Mouse (Mus musculus): ENCODE measurements around the gene Srsf7. TPM values are rescaled to one million over a fixed set of nuclear protein-coding genes. Genes with fewer than 3 reads are reported as not detected.

Gene Srsf7
- polyA plus RNA-seq (2014; fragmentation: Nextera tagmentation; extraction: Ambion mirVana): 459 and 531 TPM in 2 replicates

- Histone ChIP-seq H3K36me3 (ENCODE audit: control insufficient read depth, insufficient read depth, low read length) (peaks cover 30% of the 10 kb centered on the region), H3K27me3 (ENCODE audit: control insufficient read depth, insufficient read depth, low read length) (no peaks in the 10 kb centered on the region), H3K9me3 (ENCODE audit: control insufficient read depth, low read length) (no peaks in the 10 kb centered on the region), H3K4me3 (replicated peaks; ENCODE audit: low read depth, low read length) (peak within 1 kb of the TSS; percentile 89), H3K27ac (replicated peaks; ENCODE audit: low read depth, low read length) (peak within 1 kb of the TSS; percentile 99), H3K4me2 (ENCODE audit: low read length) (peak within 1 kb of the TSS; percentile 93), H3K9ac (replicated peaks; ENCODE audit: low read length) (peak within 1 kb of the TSS; percentile 98), H3K4me1 (ENCODE audit: control insufficient read depth, insufficient read depth, low read length) (peaks cover 9% of the 10 kb centered on the region)
- ATAC-seq (ENCODE audit: low FRiP score, low TSS enrichment): peak; percentile 93
- under 1% methylated on average over 93 of the region's 95 CpGs for WGBS
- DNase-seq: peak; percentile 100
Measured at GRCm38 (mm10) chr17:80206671-80207581, at the start of gene Srsf7, which contains the start of gene Ttc39d. Gene Srsf7 (minus strand): TSS chr17:80207307. Gene Ttc39d (plus strand): TSS chr17:80207460.

- Histone ChIP-seq H3K9me3 (ENCODE audit: control insufficient read depth, low read length) (no peaks in the 10 kb centered on the region), H3K4me2 (ENCODE audit: low read length) (no peak overlapping the region), H3K27ac (replicated peaks; ENCODE audit: low read depth, low read length) (no peak overlapping the region), H3K4me1 (ENCODE audit: control insufficient read depth, insufficient read depth, low read length) (no peaks in the 10 kb centered on the region), H3K36me3 (ENCODE audit: control insufficient read depth, insufficient read depth, low read length) (peaks cover 97% of the 10 kb centered on the region), H3K27me3 (ENCODE audit: control insufficient read depth, insufficient read depth, low read length) (no peaks in the 10 kb centered on the region), H3K4me3 (replicated peaks; ENCODE audit: low read depth, low read length) (no peak overlapping the region), H3K9ac (replicated peaks; ENCODE audit: low read length) (no peak overlapping the region)
- DNase-seq (no peak), ATAC-seq (ENCODE audit: low FRiP score, low TSS enrichment) (no peak)
- 80% methylated on average over 13 of the region's 13 CpGs for WGBS
Measured at GRCm38 (mm10) chr17:80255208-80255607, 48.1 kb upstream of the Srsf7 start.

- Histone ChIP-seq H3K4me2 (ENCODE audit: low read length) (no peak overlapping the region), H3K9me3 (ENCODE audit: control insufficient read depth, low read length) (no peaks in the 10 kb centered on the region), H3K9ac (replicated peaks; ENCODE audit: low read length) (no peak overlapping the region), H3K4me1 (ENCODE audit: control insufficient read depth, insufficient read depth, low read length) (no peaks in the 10 kb centered on the region), H3K4me3 (replicated peaks; ENCODE audit: low read depth, low read length) (no peak overlapping the region), H3K27ac (replicated peaks; ENCODE audit: low read depth, low read length) (no peak overlapping the region), H3K27me3 (ENCODE audit: control insufficient read depth, insufficient read depth, low read length) (no peaks in the 10 kb centered on the region), H3K36me3 (ENCODE audit: control insufficient read depth, insufficient read depth, low read length) (peaks cover 97% of the 10 kb centered on the region)
- 95% methylated on average over 5 of the region's 5 CpGs for WGBS
- DNase-seq: no peak
- ATAC-seq (ENCODE audit: low FRiP score, low TSS enrichment): no peak
Measured at GRCm38 (mm10) chr17:80254421-80254820, 47.3 kb upstream of the Srsf7 start.

- ATAC-seq (ENCODE audit: low FRiP score, low TSS enrichment) (no peak), DNase-seq (no peak)
- H3K9ac ChIP-seq (replicated peaks; ENCODE audit: low read length): no peak overlapping the region
- no peaks in the 10 kb centered on the region for H3K27me3 ChIP-seq (ENCODE audit: control insufficient read depth, insufficient read depth, low read length)
- H3K4me1 ChIP-seq (ENCODE audit: control insufficient read depth, insufficient read depth, low read length): no peaks in the 10 kb centered on the region
- H3K4me3 ChIP-seq (replicated peaks; ENCODE audit: low read depth, low read length): no peak overlapping the region
- H3K4me2 ChIP-seq (ENCODE audit: low read length): no peak overlapping the region
- H3K9me3 ChIP-seq (ENCODE audit: control insufficient read depth, low read length): no peaks in the 10 kb centered on the region
- peaks cover 98% of the 10 kb centered on the region for H3K36me3 ChIP-seq (ENCODE audit: control insufficient read depth, insufficient read depth, low read length)
- WGBS: 75% methylated on average over 13 of the region's 13 CpGs
- no peak overlapping the region for H3K27ac ChIP-seq (replicated peaks; ENCODE audit: low read depth, low read length)
Measured at GRCm38 (mm10) chr17:80252757-80253525, 45.8 kb upstream of the Srsf7 start.

GRCm38 (mm10) chr17:80243116-80243515 lies 36.0 kb upstream of the Srsf7 start:
- peaks cover 97% of the 10 kb centered on the region for H3K36me3 ChIP-seq (ENCODE audit: control insufficient read depth, insufficient read depth, low read length)
- H3K27me3 ChIP-seq (ENCODE audit: control insufficient read depth, insufficient read depth, low read length): no peaks in the 10 kb centered on the region
- ATAC-seq (ENCODE audit: low FRiP score, low TSS enrichment) (no peak), DNase-seq (no peak)
- H3K27ac ChIP-seq (replicated peaks; ENCODE audit: low read depth, low read length): no peak overlapping the region
- H3K9ac ChIP-seq (replicated peaks; ENCODE audit: low read length): no peak overlapping the region
- 80% methylated on average over 13 of the region's 13 CpGs for WGBS
- H3K4me2 ChIP-seq (ENCODE audit: low read length): no peak overlapping the region
- no peaks in the 10 kb centered on the region for H3K9me3 ChIP-seq (ENCODE audit: control insufficient read depth, low read length)
- no peaks in the 10 kb centered on the region for H3K4me1 ChIP-seq (ENCODE audit: control insufficient read depth, insufficient read depth, low read length)
- no peak overlapping the region for H3K4me3 ChIP-seq (replicated peaks; ENCODE audit: low read depth, low read length)

- H3K27ac ChIP-seq (replicated peaks; ENCODE audit: low read depth, low read length): no peak overlapping the region
- 93% methylated on average over 9 of the region's 9 CpGs for WGBS
Measured at GRCm38 (mm10) chr17:80241594-80241993, 34.5 kb upstream of the Srsf7 start.

GRCm38 (mm10) chr17:80237475-80237874 lies 30.4 kb upstream of the Srsf7 start:
- no peaks in the 10 kb centered on the region for H3K27me3 ChIP-seq (ENCODE audit: control insufficient read depth, insufficient read depth, low read length)
- H3K9me3 ChIP-seq (ENCODE audit: control insufficient read depth, low read length): no peaks in the 10 kb centered on the region
- no peak for ATAC-seq (ENCODE audit: low FRiP score, low TSS enrichment)
- no peaks in the 10 kb centered on the region for H3K4me1 ChIP-seq (ENCODE audit: control insufficient read depth, insufficient read depth, low read length)
- peaks cover 69% of the 10 kb centered on the region for H3K36me3 ChIP-seq (ENCODE audit: control insufficient read depth, insufficient read depth, low read length)
- 93% methylated on average over 5 of the region's 5 CpGs for WGBS
- DNase-seq: no peak
- H3K27ac ChIP-seq (replicated peaks; ENCODE audit: low read depth, low read length): no peak overlapping the region
- H3K9ac ChIP-seq (replicated peaks; ENCODE audit: low read length): no peak overlapping the region
- no peak overlapping the region for H3K4me2 ChIP-seq (ENCODE audit: low read length)
- no peak overlapping the region for H3K4me3 ChIP-seq (replicated peaks; ENCODE audit: low read depth, low read length)

More at GRCm38 (mm10) chr17:80241594-80241993, 34.5 kb upstream of the Srsf7 start:
- Histone ChIP-seq H3K9ac (replicated peaks; ENCODE audit: low read length) (no peak overlapping the region), H3K4me3 (replicated peaks; ENCODE audit: low read depth, low read length) (no peak overlapping the region), H3K9me3 (ENCODE audit: control insufficient read depth, low read length) (no peaks in the 10 kb centered on the region), H3K4me2 (ENCODE audit: low read length) (no peak overlapping the region), H3K4me1 (ENCODE audit: control insufficient read depth, insufficient read depth, low read length) (no peaks in the 10 kb centered on the region), H3K36me3 (ENCODE audit: control insufficient read depth, insufficient read depth, low read length) (peaks cover 95% of the 10 kb centered on the region), H3K27me3 (ENCODE audit: control insufficient read depth, insufficient read depth, low read length) (no peaks in the 10 kb centered on the region)
- ATAC-seq (ENCODE audit: low FRiP score, low TSS enrichment) (no peak), DNase-seq (no peak)

GRCm38 (mm10) chr17:80236805-80237204 lies 29.7 kb upstream of the Srsf7 start:
- Histone ChIP-seq H3K36me3 (ENCODE audit: control insufficient read depth, insufficient read depth, low read length) (peaks cover 62% of the 10 kb centered on the region), H3K27ac (replicated peaks; ENCODE audit: low read depth, low read length) (no peak overlapping the region), H3K4me1 (ENCODE audit: control insufficient read depth, insufficient read depth, low read length) (no peaks in the 10 kb centered on the region), H3K9ac (replicated peaks; ENCODE audit: low read length) (no peak overlapping the region), H3K9me3 (ENCODE audit: control insufficient read depth, low read length) (no peaks in the 10 kb centered on the region), H3K27me3 (ENCODE audit: control insufficient read depth, insufficient read depth, low read length) (no peaks in the 10 kb centered on the region), H3K4me2 (ENCODE audit: low read length) (no peak overlapping the region), H3K4me3 (replicated peaks; ENCODE audit: low read depth, low read length) (no peak overlapping the region)
- ATAC-seq (ENCODE audit: low FRiP score, low TSS enrichment) (no peak), DNase-seq (no peak)
- 96% methylated on average over 3 of the region's 3 CpGs for WGBS
